Mouse (Mus musculus): ENCODE results near the gene Pcyt1a. TPM values are rescaled to one million over a fixed set of nuclear protein-coding genes. Genes with fewer than 3 reads are reported as not detected.
A peak's percentile ranks its signal among the peaks of the same experiment; 100 is the strongest.
"Not testable (repeated sequence)": the region's sequence is repeated elsewhere in the genome, so short reads cannot be mapped to it uniquely, and the experiment has no call there.

Gene Pcyt1a
- total RNA-seq, 2 experiments from 2014 or later, result 103 to 164 TPM

- peak; percentile 72 for ATAC-seq (replicated peaks; ENCODE audit: low FRiP score, poor library complexity, severe bottlenecking)
Measured at GRCm38 (mm10) chr16:32431047-32431591, 398 bp downstream of the Pcyt1a start.

GRCm38 (mm10) chr16:32431926-32432325 lies 1.2 kb downstream of the Pcyt1a start:
- no peak for ATAC-seq (replicated peaks; ENCODE audit: low FRiP score, poor library complexity, severe bottlenecking)

GRCm38 (mm10) chr16:32433138-32433537 lies 2.4 kb downstream of the Pcyt1a start:
- no peak for ATAC-seq (replicated peaks; ENCODE audit: low FRiP score, poor library complexity, severe bottlenecking)

GRCm38 (mm10) chr16:32434066-32434465 lies 3.3 kb downstream of the Pcyt1a start:
- ATAC-seq (replicated peaks; ENCODE audit: low FRiP score, poor library complexity, severe bottlenecking), result no peak

- no peak for ATAC-seq (replicated peaks; ENCODE audit: low FRiP score, poor library complexity, severe bottlenecking)
Measured at GRCm38 (mm10) chr16:32434691-32435090, 4.0 kb downstream of the Pcyt1a start.

- ATAC-seq (replicated peaks; ENCODE audit: low FRiP score, poor library complexity, severe bottlenecking), result no peak
Measured at GRCm38 (mm10) chr16:32436657-32437056, 5.9 kb downstream of the Pcyt1a start.

- ATAC-seq (replicated peaks; ENCODE audit: low FRiP score, poor library complexity, severe bottlenecking), result no peak
Measured at GRCm38 (mm10) chr16:32437266-32437665, 6.5 kb downstream of the Pcyt1a start.

GRCm38 (mm10) chr16:32441432-32441831 lies 10.7 kb downstream of the Pcyt1a start:
- ATAC-seq (replicated peaks; ENCODE audit: low FRiP score, poor library complexity, severe bottlenecking), result no peak

- ATAC-seq (replicated peaks; ENCODE audit: low FRiP score, poor library complexity, severe bottlenecking), result not testable (repeated sequence)
Measured at GRCm38 (mm10) chr16:32444615-32445014, 13.9 kb downstream of the Pcyt1a start.

- ATAC-seq (replicated peaks; ENCODE audit: low FRiP score, poor library complexity, severe bottlenecking), result no peak
Measured at GRCm38 (mm10) chr16:32445558-32445957, 14.8 kb downstream of the Pcyt1a start.

GRCm38 (mm10) chr16:32446563-32447138 lies 15.9 kb downstream of the Pcyt1a start:
- no peak for ATAC-seq (replicated peaks; ENCODE audit: low FRiP score, poor library complexity, severe bottlenecking)

GRCm38 (mm10) chr16:32449665-32450064 lies 18.9 kb downstream of the Pcyt1a start:
- ATAC-seq (replicated peaks; ENCODE audit: low FRiP score, poor library complexity, severe bottlenecking), result peak; percentile 95

GRCm38 (mm10) chr16:32450133-32450532 lies 19.4 kb downstream of the Pcyt1a start:
- ATAC-seq (replicated peaks; ENCODE audit: low FRiP score, poor library complexity, severe bottlenecking), result peak; percentile 16; the same call in 1 of the 2 replicates

GRCm38 (mm10) chr16:32453102-32453501 lies 22.4 kb downstream of the Pcyt1a start:
- ATAC-seq (replicated peaks; ENCODE audit: low FRiP score, poor library complexity, severe bottlenecking), result no peak

- no peak for ATAC-seq (replicated peaks; ENCODE audit: low FRiP score, poor library complexity, severe bottlenecking)
Measured at GRCm38 (mm10) chr16:32454646-32455045, 23.9 kb downstream of the Pcyt1a start.

GRCm38 (mm10) chr16:32456086-32456485 lies 25.4 kb downstream of the Pcyt1a start:
- ATAC-seq (replicated peaks; ENCODE audit: low FRiP score, poor library complexity, severe bottlenecking), result no peak

GRCm38 (mm10) chr16:32456761-32457160 lies 26.0 kb downstream of the Pcyt1a start:
- no peak for ATAC-seq (replicated peaks; ENCODE audit: low FRiP score, poor library complexity, severe bottlenecking)

- peak; percentile 96 for ATAC-seq (replicated peaks; ENCODE audit: low FRiP score, poor library complexity, severe bottlenecking)
Measured at GRCm38 (mm10) chr16:32457589-32458386, 27.1 kb downstream of the Pcyt1a start.

GRCm38 (mm10) chr16:32460518-32460917 lies 29.8 kb downstream of the Pcyt1a start:
- ATAC-seq (replicated peaks; ENCODE audit: low FRiP score, poor library complexity, severe bottlenecking), result no peak

GRCm38 (mm10) chr16:32461713-32462112 lies 31.0 kb downstream of the Pcyt1a start:
- ATAC-seq (replicated peaks; ENCODE audit: low FRiP score, poor library complexity, severe bottlenecking), result no peak

- ATAC-seq (replicated peaks; ENCODE audit: low FRiP score, poor library complexity, severe bottlenecking), result no peak
Measured at GRCm38 (mm10) chr16:32462950-32463349, 32.2 kb downstream of the Pcyt1a start.
